Mouse (Mus musculus): ENCODE data around the gene Olfr876. TPM values are rescaled to one million over a fixed set of nuclear protein-coding genes. Genes with fewer than 3 reads are reported as not detected.

Olfr876 gene
- polyA plus RNA-seq (2015; fragmentation: Nextera tagmentation; extraction: Ambion mirVana), result not detected in 2 replicates

DNA sequence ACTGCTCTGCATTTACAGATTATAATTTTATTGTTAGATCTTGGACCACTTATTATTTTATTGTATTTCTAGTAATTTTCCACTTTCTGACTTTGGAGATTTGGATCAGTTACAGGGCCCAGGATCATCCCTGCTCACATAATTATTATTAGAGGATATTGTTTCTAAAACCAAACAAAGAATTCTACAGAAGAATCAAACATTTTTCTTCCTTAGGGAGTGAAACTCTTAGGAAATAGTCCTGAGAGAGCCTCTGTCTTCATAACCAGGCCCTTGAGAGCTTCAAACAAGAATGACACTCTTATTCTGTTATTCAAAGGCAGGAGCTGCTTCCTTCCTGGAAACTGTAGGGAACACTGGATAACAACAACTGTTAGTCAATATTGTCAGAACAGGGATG is at the start of gene Olfr876:
Gene Olfr876 (plus strand): TSS at position 301 of the 400 bp plus-strand sequence.

DNA sequence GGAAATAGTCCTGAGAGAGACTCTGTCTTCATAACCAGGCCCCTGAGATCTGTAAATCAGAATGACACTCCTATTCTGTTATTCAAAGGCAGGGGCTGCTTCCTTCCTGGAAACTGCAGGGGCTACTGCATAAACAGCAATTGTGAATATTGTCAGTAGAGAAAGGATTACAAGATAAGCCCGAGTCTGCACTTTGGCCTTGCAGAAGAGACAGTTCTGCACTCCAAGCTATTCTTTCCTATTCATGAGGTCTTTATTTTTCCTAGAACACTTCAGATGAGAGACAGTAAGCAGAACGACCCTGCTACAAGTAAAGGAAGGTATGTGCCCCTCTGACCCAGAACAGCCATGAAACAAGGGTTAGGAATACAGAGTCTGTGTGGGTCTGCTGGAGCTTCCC is 31.1 kb upstream of the Olfr876 start, which contains the start of gene Olfr875:
Gene Olfr875 (plus strand): TSS at position 99 of the 400 bp plus-strand sequence.

DNA sequence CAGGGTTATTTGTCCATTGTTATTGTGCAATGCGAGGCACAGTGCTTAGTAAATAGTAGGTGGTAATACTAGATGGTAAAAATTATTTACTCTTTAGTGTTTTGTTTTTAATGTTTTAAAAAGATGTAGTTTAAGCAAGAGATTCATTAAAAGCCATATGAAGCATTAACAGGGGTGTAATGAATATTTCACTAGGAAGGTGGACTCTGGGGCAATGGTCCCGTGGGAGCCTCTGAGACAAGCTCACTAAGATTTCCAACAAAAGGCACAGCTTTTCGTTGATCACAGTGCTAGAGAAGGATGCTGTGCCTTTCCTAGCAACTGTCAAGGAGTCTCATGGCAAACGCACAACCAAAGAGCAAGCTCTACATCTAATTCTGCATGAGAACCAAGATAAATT is 51.1 kb downstream of the Olfr876 start, which contains the start of gene Olfr877:
Gene Olfr877 (plus strand): TSS at position 301 of the 400 bp plus-strand sequence.

Other genes with a start within 250 kb of the Olfr876 start
- 12.8 and 18.8 TPM in 2 replicates for gene Siae, start 247.3 kb upstream of the Olfr876 start, polyA plus RNA-seq (2015; fragmentation: Nextera tagmentation; extraction: Ambion mirVana)
- gene Spa17, start 189.3 kb upstream of the Olfr876 start, polyA plus RNA-seq (2015; fragmentation: Nextera tagmentation; extraction: Ambion mirVana), result 11.5 and 18.5 TPM in 2 replicates
- 123 and 129 TPM in 2 replicates for gene Tbrg1, start 145.7 kb upstream of the Olfr876 start, polyA plus RNA-seq (2015; fragmentation: Nextera tagmentation; extraction: Ambion mirVana)
- gene Panx3, start 133.8 kb upstream of the Olfr876 start, polyA plus RNA-seq (2015; fragmentation: Nextera tagmentation; extraction: Ambion mirVana), result 0.11 TPM in 1 of 2 replicates, not detected in the other
- gene Olfr160, start 86.8 kb upstream of the Olfr876 start, polyA plus RNA-seq (2015; fragmentation: Nextera tagmentation; extraction: Ambion mirVana), result not detected in 2 replicates
- gene Olfr874, start 57.9 kb upstream of the Olfr876 start, polyA plus RNA-seq (2015; fragmentation: Nextera tagmentation; extraction: Ambion mirVana), result not detected in 2 replicates
- not detected in 2 replicates for gene Olfr875, start 31.2 kb upstream of the Olfr876 start, polyA plus RNA-seq (2015; fragmentation: Nextera tagmentation; extraction: Ambion mirVana)
- 0.22 TPM in 1 of 2 replicates, not detected in the other for gene Olfr877, start 51.2 kb downstream of the Olfr876 start, polyA plus RNA-seq (2015; fragmentation: Nextera tagmentation; extraction: Ambion mirVana)
- gene Olfr145, start 93.7 kb downstream of the Olfr876 start, polyA plus RNA-seq (2015; fragmentation: Nextera tagmentation; extraction: Ambion mirVana), result not detected in 2 replicates
- not detected in 2 replicates for gene Olfr878, start 114.8 kb downstream of the Olfr876 start, polyA plus RNA-seq (2015; fragmentation: Nextera tagmentation; extraction: Ambion mirVana)
- not detected in 2 replicates for gene Olfr881, start 188.8 kb downstream of the Olfr876 start, polyA plus RNA-seq (2015; fragmentation: Nextera tagmentation; extraction: Ambion mirVana)
- not detected in 2 replicates for gene Olfr883, start 222.8 kb downstream of the Olfr876 start, polyA plus RNA-seq (2015; fragmentation: Nextera tagmentation; extraction: Ambion mirVana)
- gene Olfr884, start 243.5 kb downstream of the Olfr876 start, polyA plus RNA-seq (2015; fragmentation: Nextera tagmentation; extraction: Ambion mirVana), result not detected in 2 replicates